Mouse (Mus musculus): ENCODE results near the gene Wdr62. TPM values are rescaled to one million over a fixed set of nuclear protein-coding genes. Genes with fewer than 3 reads are reported as not detected.

Gene Wdr62
- polyA plus RNA-seq, 1 experiment from 2014 or later: 18.6 TPM

GRCm38 (mm10) chr7:30197592-30198129 is 82.6 kb downstream of the Wdr62 start:
- no peak overlapping the region for H3K9ac ChIP-seq
- no peak overlapping the region for H3K4me2 ChIP-seq
- no peak for ATAC-seq (ENCODE audit: low FRiP score)
- H3K36me3 ChIP-seq (replicated peaks): no peaks in the 10 kb centered on the region
- no peak overlapping the region for H3K27ac ChIP-seq
- H3K4me1 ChIP-seq: peaks cover 19% of the 10 kb centered on the region
- no peak overlapping the region for H3K4me3 ChIP-seq (replicated peaks)
- no peaks in the 10 kb centered on the region for H3K9me3 ChIP-seq
- H3K27me3 ChIP-seq: 0 out of 2 replicates have a peak, but pooled peaks cover 3% of the 10 kb centered on the region
- 83% methylated on average over 5 of the region's 5 CpGs for WGBS

- H3K9ac ChIP-seq: no peak overlapping the region
- H3K27ac ChIP-seq: no peak overlapping the region
- 86% methylated on average over 6 of the region's 6 CpGs for WGBS
- H3K27me3 ChIP-seq: no peaks in the 10 kb centered on the region
- no peak overlapping the region for H3K4me2 ChIP-seq
- no peaks in the 10 kb centered on the region for H3K9me3 ChIP-seq
- H3K4me3 ChIP-seq (replicated peaks): no peak overlapping the region
- peaks cover 21% of the 10 kb centered on the region for H3K4me1 ChIP-seq
- ATAC-seq (ENCODE audit: low FRiP score): no peak
- peaks cover 12% of the 10 kb centered on the region for H3K36me3 ChIP-seq (replicated peaks)
Measured at GRCm38 (mm10) chr7:30196171-30196570, 84.0 kb downstream of the Wdr62 start.

GRCm38 (mm10) chr7:30195461-30195860 is 84.8 kb downstream of the Wdr62 start:
- Histone ChIP-seq H3K27me3 (no peaks in the 10 kb centered on the region), H3K9ac (peak overlapping the region; percentile 74; the same call in 1 of the 2 replicates), H3K27ac (no peak overlapping the region), H3K4me3 (replicated peaks) (no peak overlapping the region), H3K36me3 (replicated peaks) (peaks cover 18% of the 10 kb centered on the region), H3K4me1 (peaks cover 21% of the 10 kb centered on the region), H3K4me2 (peak overlapping the region; percentile 81), H3K9me3 (no peaks in the 10 kb centered on the region)
- no peak for ATAC-seq (ENCODE audit: low FRiP score)
- WGBS: 72% methylated on average over 6 of the region's 6 CpGs

- peak; percentile 91 for ATAC-seq (ENCODE audit: low FRiP score)
- under 1% methylated on average over 28 of the region's 28 CpGs for WGBS
Measured at GRCm38 (mm10) chr7:30194884-30195283, 85.3 kb downstream of the Wdr62 start.

DNA sequence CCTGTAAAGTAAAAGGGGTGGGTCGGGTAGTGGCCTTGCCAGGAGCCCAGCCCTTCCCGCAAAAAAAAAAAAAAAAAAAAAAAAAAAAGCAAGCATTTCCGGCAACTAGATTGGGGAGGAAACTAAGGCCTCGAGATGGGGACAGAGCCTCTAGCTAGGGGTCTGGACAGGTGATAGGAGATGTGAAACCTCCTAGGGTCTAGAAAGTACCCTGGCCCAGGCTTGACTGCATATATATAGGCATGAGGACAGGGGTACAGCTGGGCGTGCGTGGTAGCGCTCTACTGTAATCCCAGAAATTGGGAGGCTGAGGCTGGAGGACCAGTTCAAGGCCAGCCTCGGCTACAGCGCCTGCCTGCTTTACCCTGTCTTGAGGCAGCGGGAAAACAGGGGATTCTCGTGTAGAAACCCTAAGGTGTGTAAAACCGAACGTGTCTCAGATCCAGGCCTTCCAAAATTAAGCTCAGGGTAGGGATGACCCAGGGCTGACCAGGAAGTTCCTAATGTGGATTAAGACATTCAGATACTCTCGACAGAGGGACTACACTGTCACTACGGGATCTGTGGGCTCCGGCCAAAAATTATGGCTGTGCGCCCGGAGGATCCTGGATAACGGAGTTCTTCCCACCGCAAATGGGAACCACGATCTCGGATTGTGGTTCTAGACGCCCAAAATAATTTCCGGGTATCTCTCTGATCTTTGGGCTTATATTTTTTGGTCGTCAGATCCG is 86.0 kb downstream of the Wdr62 start:
- H3K9ac ChIP-seq: peak overlapping the region; percentile 74
- WGBS: 2% methylated on average over 26 of the region's 26 CpGs
- ATAC-seq (ENCODE audit: low FRiP score): peak; percentile 21
- H3K9me3 ChIP-seq: no peaks in the 10 kb centered on the region
- peak overlapping the region; percentile 75 for H3K27ac ChIP-seq
- no peaks in the 10 kb centered on the region for H3K27me3 ChIP-seq
- peaks cover 25% of the 10 kb centered on the region for H3K36me3 ChIP-seq (replicated peaks)
- H3K4me2 ChIP-seq: peak overlapping the region; percentile 81
- peaks cover 21% of the 10 kb centered on the region for H3K4me1 ChIP-seq
- H3K4me3 ChIP-seq (replicated peaks): peak overlapping the region; percentile 74

More at GRCm38 (mm10) chr7:30194884-30195283, 85.3 kb downstream of the Wdr62 start:
- peak overlapping the region; percentile 75 for H3K27ac ChIP-seq
- peaks cover 21% of the 10 kb centered on the region for H3K4me1 ChIP-seq
- no peaks in the 10 kb centered on the region for H3K9me3 ChIP-seq
- H3K27me3 ChIP-seq: no peaks in the 10 kb centered on the region
- H3K4me3 ChIP-seq (replicated peaks): peak overlapping the region; percentile 74
- H3K36me3 ChIP-seq (replicated peaks): peaks cover 24% of the 10 kb centered on the region
- peak overlapping the region; percentile 81 for H3K4me2 ChIP-seq
- peak overlapping the region; percentile 74 for H3K9ac ChIP-seq

GRCm38 (mm10) chr7:30193581-30194100 is 86.6 kb downstream of the Wdr62 start:
- peak overlapping the region; percentile 74 for H3K4me3 ChIP-seq (replicated peaks)
- H3K27ac ChIP-seq: peak overlapping the region; percentile 75
- 1% methylated on average over 18 of the region's 26 CpGs for WGBS
- H3K4me1 ChIP-seq: peaks cover 21% of the 10 kb centered on the region
- H3K9me3 ChIP-seq: no peaks in the 10 kb centered on the region
- H3K9ac ChIP-seq: peak overlapping the region; percentile 74
- peak; percentile 71 for ATAC-seq (ENCODE audit: low FRiP score)
- H3K4me2 ChIP-seq: peak overlapping the region; percentile 81
- H3K27me3 ChIP-seq: no peaks in the 10 kb centered on the region
- peaks cover 31% of the 10 kb centered on the region for H3K36me3 ChIP-seq (replicated peaks)

DNA sequence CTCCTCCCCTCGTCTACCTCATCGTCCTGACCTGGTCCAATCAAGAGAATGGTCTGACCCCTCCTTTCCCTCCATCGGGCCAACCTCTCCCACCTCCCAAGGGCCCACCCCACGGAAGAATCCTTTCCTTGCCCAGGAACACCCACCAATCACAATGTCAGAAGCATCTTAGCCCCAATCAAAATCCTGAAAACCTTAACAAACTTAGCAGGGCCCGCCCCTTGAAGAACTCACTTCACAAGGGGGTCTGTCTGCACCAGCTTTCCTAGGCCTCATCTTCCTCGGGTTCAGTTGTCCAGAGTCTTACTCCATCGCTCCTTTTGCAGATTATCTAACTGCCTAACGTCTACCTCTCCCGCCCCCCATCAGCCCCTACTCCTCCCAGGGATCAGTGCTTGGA is 87.2 kb downstream of the Wdr62 start:
- Histone ChIP-seq H3K4me2 (peak overlapping the region; percentile 81), H3K4me1 (peaks cover 18% of the 10 kb centered on the region), H3K27me3 (no peaks in the 10 kb centered on the region), H3K36me3 (replicated peaks) (peaks cover 36% of the 10 kb centered on the region), H3K27ac (peak overlapping the region; percentile 25; the same call in 1 of the 2 replicates), H3K9me3 (no peaks in the 10 kb centered on the region), H3K9ac (peak overlapping the region; percentile 74), H3K4me3 (replicated peaks) (peak overlapping the region; percentile 74)
- WGBS: 9% methylated on average over 9 of the region's 9 CpGs
- no peak for ATAC-seq (ENCODE audit: low FRiP score)

GRCm38 (mm10) chr7:30192088-30192487 is 88.1 kb downstream of the Wdr62 start:
- H3K4me2 ChIP-seq: no peak overlapping the region
- no peaks in the 10 kb centered on the region for H3K9me3 ChIP-seq

More at GRCm38 (mm10) chr7:30192088-30192487, 88.1 kb downstream of the Wdr62 start:
- peaks cover 45% of the 10 kb centered on the region for H3K36me3 ChIP-seq (replicated peaks)
- H3K4me3 ChIP-seq (replicated peaks): no peak overlapping the region
- H3K9ac ChIP-seq: no peak overlapping the region
- peaks cover 18% of the 10 kb centered on the region for H3K4me1 ChIP-seq
- WGBS: 89% methylated on average over 12 of the region's 12 CpGs
- H3K27me3 ChIP-seq: no peaks in the 10 kb centered on the region
- H3K27ac ChIP-seq: no peak overlapping the region
- ATAC-seq (ENCODE audit: low FRiP score): no peak

Other genes with a start within 250 kb of the Wdr62 start
- 6.0 and 6.1 TPM in 2 replicates for gene Zfp14, start 229.0 kb downstream of the Wdr62 start, polyA plus RNA-seq (2016; fragmentation: Nextera tagmentation; extraction: Ambion mirVana)
- gene Zfp82, start 207.5 kb downstream of the Wdr62 start, polyA plus RNA-seq (2016; fragmentation: Nextera tagmentation; extraction: Ambion mirVana): 4.7 and 8.9 TPM in 2 replicates
- gene Gm26920, start 190.0 kb downstream of the Wdr62 start, polyA plus RNA-seq (2016; fragmentation: Nextera tagmentation; extraction: Ambion mirVana): 2.7 and 6.9 TPM in 2 replicates
- gene Zfp566, start 189.9 kb downstream of the Wdr62 start, polyA plus RNA-seq (2016; fragmentation: Nextera tagmentation; extraction: Ambion mirVana): 13.5 and 16.2 TPM in 2 replicates
- 129 TPM in 2 replicates for gene Zfp260, start 185.6 kb downstream of the Wdr62 start, polyA plus RNA-seq (2016; fragmentation: Nextera tagmentation; extraction: Ambion mirVana)
- 16.1 and 21.2 TPM in 2 replicates for gene Zfp382, start 158.5 kb downstream of the Wdr62 start, polyA plus RNA-seq (2016; fragmentation: Nextera tagmentation; extraction: Ambion mirVana)
- gene Zfp146, start 110.7 kb downstream of the Wdr62 start, polyA plus RNA-seq (2016; fragmentation: Nextera tagmentation; extraction: Ambion mirVana): 23.6 and 25.8 TPM in 2 replicates
- 3.0 and 3.7 TPM in 2 replicates for gene Cox7a1, start 96.3 kb downstream of the Wdr62 start, polyA plus RNA-seq (2016; fragmentation: Nextera tagmentation; extraction: Ambion mirVana)
- 44.5 and 51.3 TPM in 2 replicates for gene Capns1, start 81.6 kb downstream of the Wdr62 start, polyA plus RNA-seq (2016; fragmentation: Nextera tagmentation; extraction: Ambion mirVana)
- 164 TPM in 2 replicates for gene Polr2i, start 48.5 kb downstream of the Wdr62 start, polyA plus RNA-seq (2016; fragmentation: Nextera tagmentation; extraction: Ambion mirVana)
- 245 and 256 TPM in 2 replicates for gene Tbcb, start 48.1 kb downstream of the Wdr62 start, polyA plus RNA-seq (2016; fragmentation: Nextera tagmentation; extraction: Ambion mirVana)
- gene Ovol3, start 44.7 kb downstream of the Wdr62 start, polyA plus RNA-seq (2016; fragmentation: Nextera tagmentation; extraction: Ambion mirVana): 0.28 TPM in 1 of 2 replicates, not detected in the other
- 0.51 and 0.68 TPM in 2 replicates for gene Thap8, start 325 bp downstream of the Wdr62 start, polyA plus RNA-seq (2016; fragmentation: Nextera tagmentation; extraction: Ambion mirVana)
- gene Clip3, start 11.3 kb upstream of the Wdr62 start, polyA plus RNA-seq (2016; fragmentation: Nextera tagmentation; extraction: Ambion mirVana): 77.2 and 87.9 TPM in 2 replicates
- gene Alkbh6, start 28.3 kb upstream of the Wdr62 start, polyA plus RNA-seq (2016; fragmentation: Nextera tagmentation; extraction: Ambion mirVana): 73.2 and 79.0 TPM in 2 replicates
- gene Syne4, start 34.4 kb upstream of the Wdr62 start, polyA plus RNA-seq (2016; fragmentation: Nextera tagmentation; extraction: Ambion mirVana): 21.8 and 23.5 TPM in 2 replicates
- 2.0 TPM in 1 of 2 replicates, not detected in the other for gene E130208F15Rik, start 41.3 kb upstream of the Wdr62 start, polyA plus RNA-seq (2016; fragmentation: Nextera tagmentation; extraction: Ambion mirVana)
- 22.0 and 23.8 TPM in 2 replicates for gene Sdhaf1, start 43.5 kb upstream of the Wdr62 start, polyA plus RNA-seq (2016; fragmentation: Nextera tagmentation; extraction: Ambion mirVana)
- 7.3 and 8.1 TPM in 2 replicates for gene Lrfn3, start 82.4 kb upstream of the Wdr62 start, polyA plus RNA-seq (2016; fragmentation: Nextera tagmentation; extraction: Ambion mirVana)
- gene Tyrobp, start 133.3 kb upstream of the Wdr62 start, polyA plus RNA-seq (2016; fragmentation: Nextera tagmentation; extraction: Ambion mirVana): 11.3 and 11.7 TPM in 2 replicates
- not detected in 2 replicates for gene Hcst, start 139.4 kb upstream of the Wdr62 start, polyA plus RNA-seq (2016; fragmentation: Nextera tagmentation; extraction: Ambion mirVana)
- gene Nfkbid, start 141.3 kb upstream of the Wdr62 start, polyA plus RNA-seq (2016; fragmentation: Nextera tagmentation; extraction: Ambion mirVana): 0.97 and 1.4 TPM in 2 replicates
- gene Aplp1, start 165.1 kb upstream of the Wdr62 start, polyA plus RNA-seq (2016; fragmentation: Nextera tagmentation; extraction: Ambion mirVana): 214 and 237 TPM in 2 replicates
- 1.1 and 1.6 TPM in 2 replicates for gene Kirrel2, start 177.3 kb upstream of the Wdr62 start, polyA plus RNA-seq (2016; fragmentation: Nextera tagmentation; extraction: Ambion mirVana)
- gene Nphs1, start 177.9 kb upstream of the Wdr62 start, polyA plus RNA-seq (2016; fragmentation: Nextera tagmentation; extraction: Ambion mirVana): 0.09 and 0.35 TPM in 2 replicates
- gene Prodh2, start 213.2 kb upstream of the Wdr62 start, polyA plus RNA-seq (2016; fragmentation: Nextera tagmentation; extraction: Ambion mirVana): not detected in 2 replicates

Measured in forebrain, embryonic 12.5 days (tissue).